Mouse (Mus musculus): ENCODE data around the gene Fam83d. TPM values are rescaled to one million over a fixed set of nuclear protein-coding genes. Genes with fewer than 3 reads are reported as not detected.

Fam83d gene
- total and polyA plus RNA-seq, 3 experiments: 12.2 to 19.8 (median 15.5) TPM

- H3K9ac ChIP-seq (ENCODE audit: insufficient read depth, low read depth): peak overlapping the region; percentile 81
- in situ Hi-C loops (cut with MboI; ENCODE audit: low pct_ligation_motif_present, low pct_unique_long_range_greater_than_20kb, low sequenced_read_pairs): loop anchor here (5.0 kb wide), 1 partner anchor 94 kb away; no protein-coding TSS in a partner anchor
- H3K79me2 ChIP-seq (replicated peaks; ENCODE audit: control insufficient read depth, extremely low read depth, insufficient read depth, poor library complexity, severe bottlenecking): peaks cover 27% of the 10 kb centered on the region
- TF ChIP-seq NRF1 (IDR thresholded peaks at IDR 0.05; ENCODE audit: low read depth, low read length) (no peak), EP300 (IDR thresholded peaks at IDR 0.05; ENCODE audit: low read length) (no peak)
- peaks cover 7% of the 10 kb centered on the region for H3K9me3 ChIP-seq (replicated peaks; ENCODE audit: low read length)
- H3K4me1 ChIP-seq (ENCODE audit: control insufficient read depth in 1 of 2, insufficient read depth in 2 of 2): peaks cover 20 to 46% of the 10 kb centered on the region in 2 experiments
- DNase-seq (ENCODE audit: extremely low read depth): no peak
- peak overlapping the region; percentile 87 for H3K4me2 ChIP-seq (ENCODE audit: insufficient read depth, low read depth, poor library complexity, severe bottlenecking)
- peaks cover 16 to 41% of the 10 kb centered on the region in 2 experiments for H3K36me3 ChIP-seq (replicated peaks in 1 of 2; ENCODE audit: control insufficient read depth in 1 of 2, insufficient read depth in 1 of 2, low read length in 1 of 2)
- dilution Hi-C loops (cut with MboI; ENCODE audit: extremely low pct_ligation_motif_present, extremely low pct_unique_long_range_greater_than_20kb, low sequenced_read_pairs): no loop called here
- H3K27ac ChIP-seq (ENCODE audit: insufficient read depth, low read depth): no peak overlapping the region
- no peaks in the 10 kb centered on the region for H3K27me3 ChIP-seq (replicated peaks)
- H3K4me3 ChIP-seq (replicated peaks in 1 of 3; ENCODE audit: low read depth in 2 of 3, low read length in 2 of 3, poor library complexity in 1 of 3): peak overlapping the region; percentile 87 to 96 (median 91)
Observed at GRCm38 (mm10) chr2:158768771-158769170, 878 bp downstream of the Fam83d start.

GRCm38 (mm10) chr2:158770126-158770757 is 2.3 kb downstream of the Fam83d start:
- peaks cover 9% of the 10 kb centered on the region for H3K9me3 ChIP-seq (replicated peaks; ENCODE audit: low read length)
- H3K36me3 ChIP-seq (replicated peaks in 1 of 2; ENCODE audit: control insufficient read depth in 1 of 2, insufficient read depth in 1 of 2, low read length in 1 of 2): peaks cover 23 to 49% of the 10 kb centered on the region in 2 experiments
- no peaks in the 10 kb centered on the region for H3K27me3 ChIP-seq (replicated peaks)
- peaks cover 20 to 40% of the 10 kb centered on the region in 2 experiments for H3K4me1 ChIP-seq (ENCODE audit: control insufficient read depth in 1 of 2, insufficient read depth in 2 of 2)
- H3K4me3 ChIP-seq (replicated peaks in 1 of 3; ENCODE audit: low read depth in 2 of 3, low read length in 2 of 3, poor library complexity in 1 of 3): peak overlapping the region in 2 of 3 experiments; percentile 3 to 91
- TF ChIP-seq CHD1 (IDR thresholded peaks at IDR 0.05; ENCODE audit: low read depth, low read length): no peak
- TF ChIP-seq GABPA (IDR thresholded peaks at IDR 0.05; ENCODE audit: insufficient replicate concordance, low read depth, low read length): no peak
- no peak for TF ChIP-seq MEF2A (IDR thresholded peaks at IDR 0.05; ENCODE audit: borderline replicate concordance, low read depth, low read length)
- TF ChIP-seq EP300 (IDR thresholded peaks at IDR 0.05; ENCODE audit: low read length): no peak
- TF ChIP-seq ETS1 (conservative IDR thresholded peaks at IDR 0.05; ENCODE audit: low read depth, low read length): no peak
- TF ChIP-seq E2F4 (IDR thresholded peaks at IDR 0.05; ENCODE audit: insufficient replicate concordance, low read depth, low read length): no peak
- no peak overlapping the region for H3K9ac ChIP-seq (ENCODE audit: insufficient read depth, low read depth)
- no peak for DNase-seq (ENCODE audit: extremely low read depth)
- dilution Hi-C loops (cut with MboI; ENCODE audit: extremely low pct_ligation_motif_present, extremely low pct_unique_long_range_greater_than_20kb, low sequenced_read_pairs) (no loop called here), in situ Hi-C loops (cut with MboI; ENCODE audit: low pct_ligation_motif_present, low pct_unique_long_range_greater_than_20kb, low sequenced_read_pairs) (no loop called here)
- no peak overlapping the region for H3K27ac ChIP-seq (ENCODE audit: insufficient read depth, low read depth)
- H3K4me2 ChIP-seq (ENCODE audit: insufficient read depth, low read depth, poor library complexity, severe bottlenecking): peak overlapping the region; percentile 87; the same call in 1 of the 2 replicates
- peaks cover 27% of the 10 kb centered on the region for H3K79me2 ChIP-seq (replicated peaks; ENCODE audit: control insufficient read depth, extremely low read depth, insufficient read depth, poor library complexity, severe bottlenecking)

- H3K36me3 ChIP-seq (replicated peaks in 1 of 2; ENCODE audit: control insufficient read depth in 1 of 2, insufficient read depth in 1 of 2, low read length in 1 of 2): peaks cover 23 to 59% of the 10 kb centered on the region in 2 experiments
Observed at GRCm38 (mm10) chr2:158771066-158771763, 3.3 kb downstream of the Fam83d start.

More at GRCm38 (mm10) chr2:158771066-158771763, 3.3 kb downstream of the Fam83d start:
- H3K27me3 ChIP-seq (replicated peaks): no peaks in the 10 kb centered on the region
- no peak overlapping the region for H3K27ac ChIP-seq (ENCODE audit: insufficient read depth, low read depth)
- H3K4me2 ChIP-seq (ENCODE audit: insufficient read depth, low read depth, poor library complexity, severe bottlenecking): no peak overlapping the region
- DNase-seq (ENCODE audit: extremely low read depth): no peak
- H3K9ac ChIP-seq (ENCODE audit: insufficient read depth, low read depth): no peak overlapping the region
- in situ Hi-C loops (cut with MboI; ENCODE audit: low pct_ligation_motif_present, low pct_unique_long_range_greater_than_20kb, low sequenced_read_pairs): no loop called here
- TF ChIP-seq USF1 (IDR thresholded peaks at IDR 0.05; ENCODE audit: low read depth, low read length) (no peak), POLR2A (IDR thresholded peaks at IDR 0.05; ENCODE audit: low read depth, low read length) (no peak), JUND (conservative IDR thresholded peaks at IDR 0.05; ENCODE audit: low read depth, low read length) (no peak), PAX5 (IDR thresholded peaks at IDR 0.05; ENCODE audit: low read length) (no peak), SIN3A (IDR thresholded peaks at IDR 0.05; ENCODE audit: low read length) (no peak), SMC3 (IDR thresholded peaks at IDR 0.05; ENCODE audit: low read depth, low read length) (no peak)
- H3K9me3 ChIP-seq (replicated peaks; ENCODE audit: low read length): peaks cover 9% of the 10 kb centered on the region
- dilution Hi-C loops (cut with MboI; ENCODE audit: extremely low pct_ligation_motif_present, extremely low pct_unique_long_range_greater_than_20kb, low sequenced_read_pairs): no loop called here
- H3K4me1 ChIP-seq (ENCODE audit: control insufficient read depth in 1 of 2, insufficient read depth in 2 of 2): peaks cover 20 to 40% of the 10 kb centered on the region in 2 experiments
- peaks cover 27% of the 10 kb centered on the region for H3K79me2 ChIP-seq (replicated peaks; ENCODE audit: control insufficient read depth, extremely low read depth, insufficient read depth, poor library complexity, severe bottlenecking)
- H3K4me3 ChIP-seq (replicated peaks in 1 of 3; ENCODE audit: low read depth in 2 of 3, low read length in 2 of 3, poor library complexity in 1 of 3): no peak overlapping the region

Data from CH12.LX (cell line).